Mouse (Mus musculus) testis, adult 2 months (tissue): Measurements from ENCODE around the gene Ahnak2.

Experiments used
- CTCF ChIP-seq: fragments of 200-500 bp; IDR thresholded peaks from 2 replicates; pipeline ENCODE4 v1.5.1; 2012; ENCODE audit warnings: low read depth, mild to moderate bottlenecking, inconsistent platforms, low read length, moderate library complexity; ENCODE audit not compliant: control insufficient read depth, insufficient read depth, insufficient replicate concordance
- POLR2A ChIP-seq: fragments of 200-500 bp; IDR thresholded peaks from 2 replicates; pipeline ENCODE4 v1.6.1; 2012; ENCODE audit warnings: low read depth, mild to moderate bottlenecking, inconsistent platforms, low read length, moderate library complexity; ENCODE audit not compliant: control insufficient read depth

DNA sequence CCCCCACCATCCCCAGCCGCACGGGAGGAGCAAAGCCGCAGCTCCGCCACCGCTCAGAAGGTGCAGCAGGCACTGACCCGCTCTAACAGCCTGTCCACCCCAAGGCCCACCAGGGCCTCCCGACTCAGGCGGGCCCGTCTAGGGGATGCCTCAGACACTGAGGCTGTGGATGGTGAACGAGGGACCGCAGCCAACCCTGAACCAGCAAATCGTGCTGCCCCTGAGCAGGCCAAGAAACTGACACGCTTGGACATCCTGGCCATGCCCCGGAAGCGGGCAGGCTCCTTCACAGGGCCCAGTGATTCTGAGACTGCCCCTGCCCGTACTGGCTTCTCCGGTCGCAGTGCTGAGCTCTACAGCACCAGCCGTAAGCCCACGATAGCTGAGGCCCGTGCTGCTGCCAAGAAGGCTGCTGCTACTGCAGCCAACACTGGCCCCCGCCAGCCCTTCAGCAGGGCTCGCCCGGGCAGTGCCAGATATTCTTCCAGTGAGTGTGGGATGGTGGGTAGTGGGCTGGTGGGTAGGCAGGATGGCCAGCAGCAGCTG lies 63.4 kb downstream of the Ahnak2 start:
- TF ChIP-seq CTCF: no peak
- no peak for TF ChIP-seq POLR2A
